Mouse (Mus musculus) CH12.LX (cell line): Measurements from ENCODE around the gene D630003M21Rik. TPM values are rescaled to one million over a fixed set of nuclear protein-coding genes. Genes with fewer than 3 reads are reported as not detected.

Source experiments
- DNase-seq: peaks from one replicate; pipeline ENCODE4 v3.0.0-alpha.2; 2013; ENCODE audit errors: extremely low read depth
- H3K27ac ChIP-seq: 2 replicates; pipeline ENCODE4 v1.5.1; 2012; ENCODE audit warnings: low read depth, mild to moderate bottlenecking, control low read depth, moderate library complexity; ENCODE audit not compliant: insufficient read depth
- H3K27me3 ChIP-seq: replicated peaks from 2 replicates; pipeline ENCODE3; 2012; ENCODE audit warnings: inconsistent platforms
- H3K36me3 ChIP-seq, 2 experiments: replicated peaks in 1 of 2; 2 replicates each; pipeline versions ENCODE3 to v1.6.1; 2012; ENCODE audit warnings: inconsistent platforms in 1 of 2, low read length in 1 of 2, mild to moderate bottlenecking in 1 of 2, mixed read lengths in 1 of 2, moderate library complexity in 1 of 2; ENCODE audit not compliant: control insufficient read depth in 1 of 2, insufficient read depth in 1 of 2
- H3K4me1 ChIP-seq, 2 experiments: 2 replicates each; pipeline ENCODE4 v1.6.1; 2012; ENCODE audit warnings: inconsistent platforms in 1 of 2, moderate library complexity in 1 of 2; ENCODE audit not compliant: insufficient read depth in 2 of 2, control insufficient read depth in 1 of 2
- H3K4me2 ChIP-seq: 2 replicates; pipeline ENCODE4 v1.6.1; 2012; ENCODE audit warnings: low read depth, mild to moderate bottlenecking, control low read depth; ENCODE audit not compliant: poor library complexity, insufficient read depth, severe bottlenecking
- H3K4me3 ChIP-seq, 3 experiments: fragments of 150-350 bp in 1 of 3; sonication (generic) in 1 of 3; replicated peaks in 1 of 3; 2 replicates each; pipeline versions ENCODE3 to v1.5.1; 2011 to 2012; ENCODE audit warnings: low read depth in 2 of 3, low read length in 2 of 3, mild to moderate bottlenecking in 2 of 3, moderate library complexity in 2 of 3, control low read depth in 1 of 3, improper control_type of control experiment in 1 of 3, inconsistent platforms in 1 of 3, mixed read lengths in 1 of 3; ENCODE audit not compliant: poor library complexity in 1 of 3
- H3K79me2 ChIP-seq: replicated peaks from 2 replicates; pipeline ENCODE4 v1.6.1; 2012; ENCODE audit warnings: mild to moderate bottlenecking, moderate library complexity; ENCODE audit not compliant: control insufficient read depth, poor library complexity, insufficient read depth, severe bottlenecking; ENCODE audit errors: extremely low read depth
- H3K9ac ChIP-seq: 2 replicates; pipeline ENCODE4 v1.6.1; 2012; ENCODE audit warnings: low read depth, mild to moderate bottlenecking, control low read depth, moderate library complexity; ENCODE audit not compliant: insufficient read depth
- H3K9me3 ChIP-seq: replicated peaks from 2 replicates; pipeline ENCODE3; 2012; ENCODE audit warnings: low read length, inconsistent platforms, mixed read lengths
- BHLHE40 ChIP-seq: IDR thresholded peaks from 2 replicates; pipeline ENCODE4 v1.6.1; 2011; ENCODE audit warnings: mild to moderate bottlenecking, low read depth, low read length, improper control_type of control experiment
- CTCF ChIP-seq, 2 experiments: IDR thresholded peaks in 1 of 2; conservative IDR thresholded peaks in 1 of 2; 2 replicates each; pipeline ENCODE4 v1.5.1; 2011 to 2012; ENCODE audit warnings: low read depth in 2 of 2, low read length in 2 of 2, improper control_type of control experiment in 1 of 2, inconsistent platforms in 1 of 2, mild to moderate bottlenecking in 1 of 2, moderate library complexity in 1 of 2
- ELF1 ChIP-seq: IDR thresholded peaks from 2 replicates; pipeline ENCODE4 v1.6.1; 2014; ENCODE audit warnings: low read depth, mild to moderate bottlenecking, inconsistent platforms, low read length, improper control_type of control experiment
- ETS1 ChIP-seq: conservative IDR thresholded peaks from 2 replicates; pipeline ENCODE4 v1.6.1; 2012; ENCODE audit warnings: low read depth, mild to moderate bottlenecking, inconsistent platforms, low read length, improper control_type of control experiment, moderate library complexity
- HCFC1 ChIP-seq: IDR thresholded peaks from 2 replicates; pipeline ENCODE4 v1.6.1; 2012; ENCODE audit warnings: low read depth, mild to moderate bottlenecking, inconsistent platforms, low read length, improper control_type of control experiment
- IRF4 ChIP-seq: IDR thresholded peaks from 2 replicates; pipeline ENCODE4 v1.6.1; 2014; ENCODE audit warnings: low read depth, mild to moderate bottlenecking, inconsistent platforms, low read length, improper control_type of control experiment
- JUN ChIP-seq: IDR thresholded peaks from 2 replicates; pipeline ENCODE4 v1.6.1; 2011; ENCODE audit warnings: low read depth, mild to moderate bottlenecking, low read length, improper control_type of control experiment, moderate library complexity; ENCODE audit not compliant: insufficient read depth
- MAFK ChIP-seq: IDR thresholded peaks from 2 replicates; pipeline ENCODE4 v1.6.1; 2011; ENCODE audit warnings: low read length, improper control_type of control experiment; ENCODE audit not compliant: insufficient replicate concordance
- MYC ChIP-seq: IDR thresholded peaks from 2 replicates; pipeline ENCODE4 v1.6.1; 2011; ENCODE audit warnings: low read depth, mild to moderate bottlenecking, improper control_type of control experiment, low read length
- NELFE ChIP-seq: IDR thresholded peaks from 2 replicates; pipeline ENCODE4 v1.6.1; 2011; ENCODE audit warnings: low read depth, low read length, improper control_type of control experiment
- NRF1 ChIP-seq: IDR thresholded peaks from 2 replicates; pipeline ENCODE4 v1.6.1; 2014; ENCODE audit warnings: low read depth, mild to moderate bottlenecking, inconsistent platforms, low read length, improper control_type of control experiment, moderate library complexity
- PAX5 ChIP-seq: IDR thresholded peaks from 2 replicates; pipeline ENCODE4 v1.6.1; 2012; ENCODE audit warnings: low read length, inconsistent platforms, mixed read lengths
- POLR2A ChIP-seq: IDR thresholded peaks from 2 replicates; pipeline ENCODE4 v1.6.1; 2011; ENCODE audit warnings: low read depth, mild to moderate bottlenecking, improper control_type of control experiment, low read length
- POLR2AphosphoS2 ChIP-seq: IDR thresholded peaks from 2 replicates; pipeline ENCODE4 v1.6.1; 2011; ENCODE audit warnings: low read depth, low read length, improper control_type of control experiment
- TBP ChIP-seq: conservative IDR thresholded peaks from 2 replicates; pipeline ENCODE4 v1.6.1; 2011; ENCODE audit warnings: low read depth, low read length, improper control_type of control experiment
- TCF12 ChIP-seq: IDR thresholded peaks from 2 replicates; pipeline ENCODE4 v1.6.1; 2014; ENCODE audit warnings: low read depth, mild to moderate bottlenecking, inconsistent platforms, low read length, improper control_type of control experiment
- UBTF ChIP-seq: IDR thresholded peaks from 2 replicates; pipeline ENCODE4 v1.6.1; 2012; ENCODE audit warnings: low read depth, mild to moderate bottlenecking, inconsistent platforms, low read length, improper control_type of control experiment, moderate library complexity
- USF1 ChIP-seq: IDR thresholded peaks from 2 replicates; pipeline ENCODE4 v1.6.1; 2014; ENCODE audit warnings: low read depth, mild to moderate bottlenecking, inconsistent platforms, low read length, improper control_type of control experiment
- ZC3H11A ChIP-seq: IDR thresholded peaks from 2 replicates; pipeline ENCODE4 v1.6.1; 2012; ENCODE audit warnings: low read depth, mild to moderate bottlenecking, inconsistent platforms, low read length, improper control_type of control experiment
- ZKSCAN1 ChIP-seq: IDR thresholded peaks from 2 replicates; pipeline ENCODE4 v1.6.1; 2012; ENCODE audit warnings: low read depth, inconsistent platforms, low read length, improper control_type of control experiment, borderline replicate concordance
- ZMIZ1 ChIP-seq: IDR thresholded peaks from 2 replicates; pipeline ENCODE4 v1.6.1; 2012; ENCODE audit warnings: low read depth, mild to moderate bottlenecking, inconsistent platforms, low read length, improper control_type of control experiment
- ZNF384 ChIP-seq: IDR thresholded peaks from 2 replicates; pipeline ENCODE4 v1.6.1; 2012; ENCODE audit warnings: low read depth, low read length, improper control_type of control experiment, inconsistent platforms
- dilution Hi-C: fragments of 300-500 bp; cut with MboI; formaldehyde crosslinking; loops from 2 replicates; pipeline ENCODE4 v1.14.3; 2020; ENCODE audit warnings: low sequenced_read_pairs; ENCODE audit not compliant: extremely low pct_unique_long_range_greater_than_20kb, extremely low pct_ligation_motif_present
- in situ Hi-C: fragments of 300-500 bp; cut with MboI; formaldehyde crosslinking; loops from 3 replicates; pipeline ENCODE4 v1.14.3; 2019; ENCODE audit warnings: low sequenced_read_pairs, low pct_ligation_motif_present, low pct_unique_long_range_greater_than_20kb, mixed read lengths
- polyA plus RNA-seq: library from polyadenylated mRNA; unstranded; fragments of >175 nt; gene quantifications from 2 replicates; pipeline ENCODE4 v1.2.1, GENCODE M21; 2012; ENCODE audit warnings: low read depth; ENCODE audit not compliant: insufficient read length
- total RNA-seq, 2 experiments: library from RNA; depleted of rRNA; stranded (reverse); fragments of 300-350 nt in 1 of 2; fragments of >200 nt in 1 of 2; gene quantifications; 2 replicates each; pipeline ENCODE4 v1.2.3; 2012 to 2014

Gene D630003M21Rik
- total and polyA plus RNA-seq, 3 experiments, result 0.23 to 1.4 (median 0.93) TPM

DNA sequence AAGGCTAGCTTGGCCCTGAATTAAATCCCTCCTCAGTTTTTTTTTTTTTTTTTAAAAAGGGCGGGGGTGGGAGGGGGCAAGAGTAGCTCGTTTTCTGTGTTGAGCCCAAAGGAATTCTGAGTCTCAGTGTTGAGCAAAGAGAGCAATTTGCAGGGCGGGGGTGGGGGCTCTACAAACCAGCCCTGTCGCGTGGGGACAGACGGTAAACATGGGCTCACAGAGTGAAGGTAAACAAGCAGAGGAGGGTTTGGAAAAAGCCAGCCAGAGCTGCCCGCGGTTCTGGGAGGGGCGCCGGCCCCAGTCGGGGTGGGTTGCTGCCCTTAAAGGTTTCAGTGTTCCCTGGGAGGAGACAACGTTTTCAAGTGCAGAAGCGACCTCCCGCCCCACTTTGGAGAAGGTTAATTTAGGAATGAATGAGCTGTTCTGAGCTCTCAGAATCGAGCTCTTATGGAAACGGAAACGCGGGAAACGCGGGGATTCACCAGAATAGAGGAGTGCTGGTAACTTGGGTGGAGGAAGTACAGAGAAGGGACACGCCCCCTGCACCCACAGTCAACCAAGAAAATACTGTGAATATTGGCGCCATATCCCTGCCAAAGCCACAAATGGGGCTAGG is 75.2 kb downstream of the D630003M21Rik start:
- in situ Hi-C loops (no loop called here), dilution Hi-C loops (no loop called here)
- Histone ChIP-seq H3K4me3 (peak overlapping the region in 1 of 3 experiments; percentile 19), H3K79me2 (no peaks in the 10 kb centered on the region), H3K27ac (no peak overlapping the region), H3K4me2 (peak overlapping the region; percentile 63), H3K9me3 (peaks cover 15% of the 10 kb centered on the region), H3K27me3 (peaks cover 66% of the 10 kb centered on the region), H3K36me3 (no peaks in the 10 kb centered on the region), H3K4me1 (peaks cover 0 to 12% of the 10 kb centered on the region in 2 experiments; a peak in 2 of 4 replicates), H3K9ac (no peak overlapping the region)
- TF ChIP-seq ZNF384 (peak; percentile 61; the same call in 1 of the 2 replicates), IRF4 (0 out of 2 replicates have a peak, but pooled peaks have one; percentile 7), JUN (no peak)
- peak; percentile 35 for DNase-seq

DNA sequence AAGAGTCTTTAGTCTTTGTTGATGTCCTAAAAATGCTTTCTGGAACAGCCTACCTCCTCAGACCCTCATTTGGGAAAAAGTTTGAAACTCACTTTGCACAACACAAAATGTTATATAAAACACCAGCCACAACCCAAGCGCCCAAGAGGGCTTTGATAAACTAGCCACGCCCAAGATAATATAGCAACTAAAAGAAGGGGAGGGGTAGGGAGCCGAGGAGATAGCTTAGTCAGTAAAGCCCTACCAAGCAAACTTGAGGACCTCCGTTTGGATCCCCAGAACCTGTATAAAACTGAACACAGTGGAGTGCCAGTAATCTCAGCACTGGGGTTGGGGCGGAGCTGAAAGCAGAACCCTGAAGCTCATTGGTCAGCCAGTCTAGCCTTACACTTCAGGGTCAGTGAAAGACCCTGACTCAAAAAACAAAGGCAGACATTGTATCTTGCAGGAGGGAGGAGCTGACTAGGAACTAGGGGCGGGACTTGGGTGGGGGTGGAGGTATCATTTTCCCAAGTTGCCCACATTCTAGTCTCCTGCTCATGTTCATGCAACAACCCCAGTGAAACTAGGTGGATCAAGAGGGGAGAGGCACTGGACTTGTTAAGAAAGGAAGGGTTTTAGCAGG is 76.2 kb downstream of the D630003M21Rik start:
- dilution Hi-C loops (no loop called here), in situ Hi-C loops (no loop called here)
- DNase-seq, result no peak
- Histone ChIP-seq H3K79me2 (no peaks in the 10 kb centered on the region), H3K4me3 (no peak overlapping the region), H3K36me3 (no peaks in the 10 kb centered on the region), H3K9me3 (peaks cover 15% of the 10 kb centered on the region), H3K4me1 (peaks cover 0 to 12% of the 10 kb centered on the region in 2 experiments; a peak in 2 of 4 replicates), H3K9ac (no peak overlapping the region), H3K27me3 (peaks cover 69% of the 10 kb centered on the region), H3K4me2 (no peak overlapping the region), H3K27ac (no peak overlapping the region)
- TF ChIP-seq TCF12 (no peak), MYC (no peak), USF1 (no peak), UBTF (no peak), ZKSCAN1 (no peak), JUN (no peak), PAX5 (no peak), POLR2A (no peak), POLR2AphosphoS2 (no peak), CTCF (conservative IDR thresholded peaks at IDR 0.05 in 1 of 2, IDR thresholded peaks at IDR 0.05 in 1 of 2; ENCODE audit: low read depth in 2 of 2, low read length in 2 of 2) (no peak), ZMIZ1 (no peak), ETS1 (no peak), HCFC1 (no peak), NELFE (no peak), ELF1 (no peak), NRF1 (no peak), ZC3H11A (no peak), BHLHE40 (no peak), MAFK (no peak), TBP (no peak)
